Mouse (Mus musculus) bone marrow, adult 2 months (tissue): ENCODE data around the gene Prrt2. TPM values are rescaled to one million over a fixed set of nuclear protein-coding genes. Genes with fewer than 3 reads are reported as not detected.

Experiments used
- H3K27ac ChIP-seq: fragments of 200-500 bp; 2 replicates; pipeline ENCODE4 v1.5.1; 2012; ENCODE audit warnings: low read depth, mild to moderate bottlenecking, control low read depth, inconsistent platforms, low read length; ENCODE audit not compliant: control insufficient read depth, poor library complexity, insufficient read depth
- H3K4me1 ChIP-seq: fragments of 200-500 bp; 2 replicates; pipeline ENCODE4 v1.6.1; 2011; ENCODE audit warnings: low read length; ENCODE audit not compliant: control insufficient read depth, insufficient read depth
- H3K4me3 ChIP-seq: fragments of 200-500 bp; replicated peaks from 2 replicates; pipeline ENCODE3; 2011; ENCODE audit warnings: mild to moderate bottlenecking, low read depth, low read length, control low read depth; ENCODE audit not compliant: control insufficient read depth
- CTCF ChIP-seq: fragments of 200-500 bp; IDR thresholded peaks from 2 replicates; pipeline ENCODE4 v1.5.1; 2011; ENCODE audit warnings: low read length, control low read depth; ENCODE audit not compliant: control insufficient read depth, insufficient read depth
- POLR2A ChIP-seq: fragments of 200-500 bp; IDR thresholded peaks from 2 replicates; pipeline ENCODE4 v1.6.1; 2011; ENCODE audit warnings: low read depth, mild to moderate bottlenecking, control low read depth, low read length, borderline replicate concordance; ENCODE audit not compliant: control insufficient read depth
- WGBS: fragments of 180-500 bp; shearing (Covaris S2); methylation state at CpG from one replicate; pipeline ENCODE4 v1.1.7; 2018; 5-methylcytosine and 5-hydroxymethylcytosine counted together
- polyA plus RNA-seq: library from polyadenylated mRNA; stranded (reverse); fragments of >200 nt; gene quantifications from 2 replicates; pipeline ENCODE4 v1.2.4, GENCODE M21; 2011; ENCODE audit warnings: low replicate concordance; ENCODE audit not compliant: missing spikeins, insufficient read depth, insufficient read length

Prrt2 gene
- polyA plus RNA-seq, 1 experiment, result 5.3 TPM

GRCm38 (mm10) chr7:126976878-126977459, 44.0 kb downstream of the Prrt2 start:
- Histone ChIP-seq H3K27ac (peak overlapping the region; percentile 50), H3K4me1 (peaks cover 2% of the 10 kb centered on the region; the same call in 1 of the 2 replicates), H3K4me3 (peak overlapping the region; percentile 87)
- WGBS, result 25% methylated on average over 14 of the region's 14 CpGs
- TF ChIP-seq CTCF, result no peak
- no peak for TF ChIP-seq POLR2A

DNA sequence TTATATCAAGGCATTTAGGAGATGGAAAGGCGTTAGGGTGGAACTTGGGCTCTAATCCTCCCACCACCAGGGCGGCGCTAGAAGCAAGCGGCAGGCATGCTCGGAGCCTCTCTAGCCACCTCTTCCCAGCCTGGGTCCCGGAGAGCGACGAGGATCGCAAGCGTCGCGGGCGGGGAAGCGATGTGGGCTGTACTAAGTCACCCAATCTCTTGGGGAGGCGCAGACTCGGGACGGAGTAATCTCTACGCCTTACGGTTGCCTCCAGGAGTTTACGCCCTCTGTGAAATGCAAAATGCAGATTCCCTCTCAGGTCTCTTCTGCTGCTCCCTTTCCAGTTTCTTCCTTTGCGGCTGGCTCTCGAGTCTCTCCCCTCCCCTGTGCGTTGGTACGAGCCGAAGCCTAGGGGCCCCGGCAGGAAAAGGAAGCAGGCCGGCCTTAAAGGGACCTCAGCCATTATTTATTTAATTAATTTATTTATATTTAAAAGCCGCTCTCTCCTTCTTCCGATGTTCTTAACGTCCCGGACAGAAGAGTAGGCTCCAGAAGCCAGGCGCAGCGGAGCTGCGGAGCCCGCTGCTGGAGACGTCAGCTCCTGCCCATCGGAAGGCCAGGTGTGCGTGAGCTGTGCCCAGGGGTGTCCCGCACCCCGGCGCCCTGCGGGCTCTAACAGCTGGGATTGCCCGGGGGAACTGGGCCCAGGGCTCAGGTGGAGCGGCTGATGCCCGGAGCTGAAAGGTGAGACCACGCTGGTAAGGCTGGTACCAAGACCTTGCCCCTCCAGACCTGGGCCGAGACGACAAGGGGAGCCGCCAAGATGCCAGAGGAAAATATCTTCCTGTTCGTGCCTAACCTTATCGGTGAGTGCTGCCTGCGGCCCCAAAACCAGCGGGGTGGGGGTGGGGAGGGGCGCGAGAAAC, 44.8 kb downstream of the Prrt2 start, which contains the start of gene Cdiptos:
TSS of gene Cdiptos (minus strand) at position 149 of the 917 bp plus-strand sequence.
- WGBS, result under 1% methylated on average over 55 of the region's 55 CpGs
- peak within 1 kb of the TSS; percentile 96 for H3K27ac ChIP-seq

GRCm38 (mm10) chr7:126975893-126975949, 45.3 kb downstream of the Prrt2 start, which contains the start of gene Cdipt:
Gene Cdipt (plus strand): TSS chr7:126975914.
- whole genome bisulfite sequencing, result 3% methylated on average over 1 of the region's 1 CpGs
- H3K27ac ChIP-seq, result peak within 1 kb of the TSS; percentile 96
- no peak for TF ChIP-seq CTCF
- TF ChIP-seq POLR2A, result no peak
- H3K4me3 ChIP-seq, result peak within 1 kb of the TSS; percentile 87
- peaks cover 2% of the 10 kb centered on the region; the same call in 1 of the 2 replicates for H3K4me1 ChIP-seq

More for the DNA sequence above, 44.8 kb downstream of the Prrt2 start, which contains the start of gene Cdiptos:
- TF ChIP-seq POLR2A (peak; percentile 62; the same call in 1 of the 2 replicates), CTCF (peak; percentile 97)
- peaks cover 2% of the 10 kb centered on the region; the same call in 1 of the 2 replicates for H3K4me1 ChIP-seq
- peak within 1 kb of the TSS; percentile 87 for H3K4me3 ChIP-seq

DNA sequence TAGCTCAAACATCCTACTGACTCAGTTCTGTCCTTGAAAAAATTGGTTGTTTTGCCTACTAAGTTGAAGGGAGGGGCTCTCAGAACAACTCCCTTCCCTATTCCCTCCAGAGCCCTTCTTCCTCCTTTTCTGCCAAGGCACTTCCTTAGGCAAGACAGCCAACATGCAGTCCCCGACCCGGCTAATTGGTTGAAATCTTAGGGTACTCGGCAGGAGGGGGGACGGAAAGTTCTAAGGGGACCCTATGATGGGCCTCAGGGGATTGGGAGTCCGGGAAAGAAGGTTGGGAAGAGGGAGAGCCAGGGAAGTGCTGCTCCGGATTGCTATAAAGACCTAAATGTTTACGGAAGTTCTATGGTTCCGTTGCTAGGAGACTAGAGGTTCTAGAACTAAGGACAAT, 45.5 kb downstream of the Prrt2 start:
- Histone ChIP-seq H3K4me3 (peak overlapping the region; percentile 87), H3K27ac (peak overlapping the region; percentile 96; the same call in 1 of the 2 replicates), H3K4me1 (peaks cover 2% of the 10 kb centered on the region; the same call in 1 of the 2 replicates)
- WGBS, result 1% methylated on average over 8 of the region's 8 CpGs
- TF ChIP-seq POLR2A (no peak), CTCF (no peak)

Other genes starting within 250 kb of the Prrt2 start
- 236 and 411 TPM in 2 replicates for gene Ypel3, start 244.3 kb downstream of the Prrt2 start, polyA plus RNA-seq
- 7.5 and 13.7 TPM in 2 replicates for gene Tbx6, start 239.7 kb downstream of the Prrt2 start, polyA plus RNA-seq
- 90.6 and 130 TPM in 2 replicates for gene Ppp4c, start 228.7 kb downstream of the Prrt2 start, polyA plus RNA-seq
- gene Fam57b, start 223.5 kb downstream of the Prrt2 start, polyA plus RNA-seq, result 1.9 TPM in 1 of 2 replicates, not detected in the other
- not detected in 2 replicates for gene 4930451I11Rik, start 189.6 kb downstream of the Prrt2 start, polyA plus RNA-seq
- not detected in 2 replicates for gene Doc2a, start 173.8 kb downstream of the Prrt2 start, polyA plus RNA-seq
- 77.2 and 107 TPM in 2 replicates for gene Hirip3, start 159.2 kb downstream of the Prrt2 start, polyA plus RNA-seq
- gene Ino80e, start 158.8 kb downstream of the Prrt2 start, polyA plus RNA-seq, result 38.1 and 59.7 TPM in 2 replicates
- 113 and 149 TPM in 2 replicates for gene Taok2, start 136.5 kb downstream of the Prrt2 start, polyA plus RNA-seq
- gene Tmem219, start 98.3 kb downstream of the Prrt2 start, polyA plus RNA-seq, result 39.9 and 76.2 TPM in 2 replicates
- gene Kctd13, start 92.3 kb downstream of the Prrt2 start, polyA plus RNA-seq, result 4.0 and 17.3 TPM in 2 replicates
- not detected in 2 replicates for gene Asphd1, start 71.6 kb downstream of the Prrt2 start, polyA plus RNA-seq
- gene Sez6l2, start 70.6 kb downstream of the Prrt2 start, polyA plus RNA-seq, result 0.83 and 3.5 TPM in 2 replicates
- gene Cdipt, start 45.3 kb downstream of the Prrt2 start, polyA plus RNA-seq, result 51.4 and 89.1 TPM in 2 replicates
- gene Cdiptos, start 45.1 kb downstream of the Prrt2 start, polyA plus RNA-seq, result 2.3 and 2.4 TPM in 2 replicates
- 6.3 and 15.1 TPM in 2 replicates for gene Mvp, start 6.6 kb downstream of the Prrt2 start, polyA plus RNA-seq
- not detected in 2 replicates for gene Pagr1b, start 4.7 kb downstream of the Prrt2 start, polyA plus RNA-seq
- gene Pagr1a, start 3.9 kb downstream of the Prrt2 start, polyA plus RNA-seq, result 20.4 TPM in 1 of 2 replicates, not detected in the other
- 11.2 and 52.5 TPM in 2 replicates for gene Gm42742, start 114 bp downstream of the Prrt2 start, polyA plus RNA-seq
- 153 and 314 TPM in 2 replicates for gene Maz, start 5.8 kb upstream of the Prrt2 start, polyA plus RNA-seq
- gene Kif22, start 21.3 kb upstream of the Prrt2 start, polyA plus RNA-seq, result 114 and 164 TPM in 2 replicates
- 3.1 TPM in 1 of 2 replicates, not detected in the other for gene Zg16, start 66.1 kb upstream of the Prrt2 start, polyA plus RNA-seq
- gene AI467606, start 70.1 kb upstream of the Prrt2 start, polyA plus RNA-seq, result 13.6 and 36.8 TPM in 2 replicates
- 1.4 and 10.6 TPM in 2 replicates for gene Qprt, start 101.0 kb upstream of the Prrt2 start, polyA plus RNA-seq
- gene Spn, start 116.6 kb upstream of the Prrt2 start, polyA plus RNA-seq, result 29.7 and 49.2 TPM in 2 replicates
- gene Cd2bp2, start 174.8 kb upstream of the Prrt2 start, polyA plus RNA-seq, result 46.6 and 64.1 TPM in 2 replicates
- 53.6 and 84.9 TPM in 2 replicates for gene Tbc1d10b, start 187.3 kb upstream of the Prrt2 start, polyA plus RNA-seq
- gene Mylpf, start 187.7 kb upstream of the Prrt2 start, polyA plus RNA-seq, result 32.2 and 126 TPM in 2 replicates
- 2.6 and 6.6 TPM in 2 replicates for gene Zfp553, start 211.8 kb upstream of the Prrt2 start, polyA plus RNA-seq
- 76.8 and 153 TPM in 2 replicates for gene Sept1, start 211.9 kb upstream of the Prrt2 start, polyA plus RNA-seq
- 10.6 and 13.1 TPM in 2 replicates for gene Zfp771, start 223.1 kb upstream of the Prrt2 start, polyA plus RNA-seq
- gene Dctpp1, start 239.5 kb upstream of the Prrt2 start, polyA plus RNA-seq, result 23.2 and 50.6 TPM in 2 replicates